Mouse (Mus musculus): ENCODE measurements around the gene Fads6.

The Fads6 gene

DNA sequence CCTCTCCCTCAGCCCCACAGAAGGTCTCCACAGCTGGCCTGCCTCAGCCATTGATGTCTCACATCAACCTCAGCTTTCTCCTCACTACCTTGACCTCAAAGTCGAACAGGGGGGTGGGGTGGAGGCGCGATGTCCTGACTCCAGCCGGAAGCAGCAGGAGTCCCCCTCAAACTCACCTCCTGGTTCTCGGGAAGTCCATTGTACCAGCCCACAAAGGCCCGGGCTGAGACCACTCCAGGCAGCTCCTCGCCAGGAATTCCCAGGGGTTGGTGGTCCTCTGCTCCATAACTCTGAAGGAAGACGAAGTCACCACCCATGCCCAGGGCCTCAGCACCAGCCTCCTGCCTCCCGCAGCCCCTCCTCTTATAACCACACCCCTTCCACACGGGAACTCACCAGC is 26.0 kb downstream of the Fads6 start:
- peaks cover 60% of the 10 kb centered on the region for H3K4me1 ChIP-seq (replicated peaks; ENCODE audit: low read depth, low read length)
- H3K36me3 ChIP-seq (ENCODE audit: insufficient read depth, low read length) = peaks cover 34% of the 10 kb centered on the region
- H3K9me3 ChIP-seq (ENCODE audit: low read length) = no peaks in the 10 kb centered on the region
- H3K4me3 ChIP-seq (replicated peaks; ENCODE audit: low read length) = no peak overlapping the region
- H3K27me3 ChIP-seq (ENCODE audit: insufficient read depth, low read length) = peaks cover 26% of the 10 kb centered on the region
- no peak for TF ChIP-seq CTCF (conservative IDR thresholded peaks at IDR 0.05; ENCODE audit: low read length)
- no peak for TF ChIP-seq NANOG (IDR thresholded peaks at IDR 0.05; ENCODE audit: borderline replicate concordance, low read length)
- TF ChIP-seq POU5F1 (IDR thresholded peaks at IDR 0.05; ENCODE audit: borderline replicate concordance, low read length) = no peak

DNA sequence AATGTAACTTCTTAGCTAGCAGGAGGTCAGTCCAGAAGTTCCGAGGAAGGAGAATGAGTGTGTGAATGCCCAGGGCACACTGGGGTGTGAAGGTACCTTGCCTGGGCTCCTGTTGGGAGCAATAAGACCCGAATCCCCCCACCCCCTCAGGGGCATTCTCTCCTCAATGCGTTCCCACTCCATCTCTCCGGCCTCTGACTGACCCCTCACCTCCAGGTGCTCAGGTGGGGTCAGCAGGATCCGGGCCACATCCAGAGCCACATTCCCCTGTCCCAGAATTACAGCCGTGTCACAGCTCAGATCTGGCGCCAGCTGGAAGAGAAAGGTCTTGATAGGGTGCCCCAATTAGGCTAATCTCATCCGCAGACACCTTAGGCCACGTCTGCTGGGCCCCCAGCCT is 26.4 kb downstream of the Fads6 start:
- Histone ChIP-seq H3K27me3 (ENCODE audit: insufficient read depth, low read length) (peaks cover 30% of the 10 kb centered on the region), H3K4me1 (replicated peaks; ENCODE audit: low read depth, low read length) (peaks cover 60% of the 10 kb centered on the region), H3K9me3 (ENCODE audit: low read length) (no peaks in the 10 kb centered on the region), H3K4me3 (replicated peaks; ENCODE audit: low read length) (no peak overlapping the region), H3K36me3 (ENCODE audit: insufficient read depth, low read length) (peaks cover 34% of the 10 kb centered on the region)
- TF ChIP-seq NANOG (IDR thresholded peaks at IDR 0.05; ENCODE audit: borderline replicate concordance, low read length) (no peak), CTCF (conservative IDR thresholded peaks at IDR 0.05; ENCODE audit: low read length) (no peak), POU5F1 (IDR thresholded peaks at IDR 0.05; ENCODE audit: borderline replicate concordance, low read length) (no peak)

DNA sequence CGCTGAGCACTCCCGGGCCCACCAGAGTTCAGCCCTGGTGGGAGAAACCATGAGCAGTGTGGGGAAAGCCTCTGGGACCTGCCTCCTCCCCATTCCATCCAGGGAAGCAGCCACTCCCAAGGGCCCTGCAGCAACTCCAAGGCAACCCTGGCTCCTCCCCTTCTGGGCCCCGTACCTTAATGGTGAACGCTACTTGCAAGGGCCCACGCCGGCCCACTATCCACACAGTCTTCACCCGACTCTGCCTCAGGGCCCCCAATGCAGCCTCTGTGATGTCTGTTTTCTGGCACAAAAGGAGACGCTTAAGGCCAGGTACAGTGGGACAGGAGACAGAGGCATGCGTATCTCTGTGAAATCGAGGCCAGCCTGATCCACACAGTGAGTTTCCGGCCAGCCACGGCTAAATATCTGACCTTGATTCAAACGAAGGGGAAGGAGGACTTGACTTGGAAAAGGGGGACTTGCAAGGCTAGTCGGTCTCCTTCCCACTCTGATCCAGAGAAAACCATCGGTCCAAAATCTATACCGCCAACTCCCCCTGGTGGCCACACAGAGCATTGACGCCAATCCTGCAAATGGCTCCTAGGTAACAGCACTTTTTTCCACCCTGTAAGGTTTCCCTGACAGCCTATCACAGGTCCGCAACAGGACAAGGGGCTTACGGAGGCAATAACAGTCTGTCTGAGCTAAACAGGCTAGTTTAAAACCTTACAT is 27.2 kb downstream of the Fads6 start:
- TF ChIP-seq CTCF (conservative IDR thresholded peaks at IDR 0.05; ENCODE audit: low read length) (peak; percentile 91), POU5F1 (IDR thresholded peaks at IDR 0.05; ENCODE audit: borderline replicate concordance, low read length) (no peak)
- no peaks in the 10 kb centered on the region for H3K9me3 ChIP-seq (ENCODE audit: low read length)
- peaks cover 34% of the 10 kb centered on the region for H3K36me3 ChIP-seq (ENCODE audit: insufficient read depth, low read length)
- peak overlapping the region; percentile 24; the same call in 1 of the 2 replicates for H3K4me3 ChIP-seq (replicated peaks; ENCODE audit: low read length)
- H3K27me3 ChIP-seq (ENCODE audit: insufficient read depth, low read length) = peaks cover 38% of the 10 kb centered on the region
- H3K4me1 ChIP-seq (replicated peaks; ENCODE audit: low read depth, low read length) = peaks cover 60% of the 10 kb centered on the region

DNA sequence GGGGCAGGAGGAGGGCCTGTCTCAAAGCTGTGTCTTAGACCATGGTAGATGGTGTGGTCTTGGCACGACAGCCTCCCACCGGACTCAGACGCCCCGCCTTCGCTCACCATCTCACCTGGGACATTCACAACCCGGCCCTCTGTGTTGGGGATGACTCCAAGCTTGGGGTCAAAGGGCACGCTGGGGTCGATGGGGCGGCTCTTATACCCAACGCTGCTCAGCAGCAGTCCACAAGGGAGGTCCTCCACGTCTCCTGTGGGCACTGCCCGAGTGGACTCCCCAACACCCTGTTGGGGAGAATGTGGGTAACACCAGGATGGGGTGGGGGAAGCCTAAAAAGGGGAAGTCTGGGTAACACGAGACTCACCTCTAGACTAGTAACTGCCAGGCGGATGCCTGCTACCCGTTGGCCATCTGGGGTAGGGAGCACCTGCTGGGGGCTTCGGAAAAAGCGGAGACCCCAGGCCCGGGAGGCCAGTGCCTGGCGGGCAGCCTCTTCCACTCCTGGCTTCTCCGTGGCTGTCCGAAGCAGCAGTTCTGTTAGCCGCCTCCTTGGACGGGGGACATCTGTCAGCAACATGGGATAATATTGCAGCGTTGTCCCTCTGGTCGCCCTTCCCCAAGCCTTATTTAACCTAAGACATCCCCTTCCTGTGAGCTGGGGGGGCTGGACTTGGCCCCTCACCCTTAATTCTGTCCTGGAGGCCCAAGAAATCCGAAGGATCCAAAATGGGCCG is 28.0 kb downstream of the Fads6 start:
- peaks cover 66% of the 10 kb centered on the region for H3K4me1 ChIP-seq (replicated peaks; ENCODE audit: low read depth, low read length)
- H3K27me3 ChIP-seq (ENCODE audit: insufficient read depth, low read length) = peaks cover 46% of the 10 kb centered on the region
- peak overlapping the region; percentile 57 for H3K4me3 ChIP-seq (replicated peaks; ENCODE audit: low read length)
- TF ChIP-seq POU5F1 (IDR thresholded peaks at IDR 0.05; ENCODE audit: borderline replicate concordance, low read length) (no peak), NANOG (IDR thresholded peaks at IDR 0.05; ENCODE audit: borderline replicate concordance, low read length) (no peak), CTCF (conservative IDR thresholded peaks at IDR 0.05; ENCODE audit: low read length) (no peak)
- H3K9me3 ChIP-seq (ENCODE audit: low read length) = no peaks in the 10 kb centered on the region
- H3K36me3 ChIP-seq (ENCODE audit: insufficient read depth, low read length) = peaks cover 31% of the 10 kb centered on the region

DNA sequence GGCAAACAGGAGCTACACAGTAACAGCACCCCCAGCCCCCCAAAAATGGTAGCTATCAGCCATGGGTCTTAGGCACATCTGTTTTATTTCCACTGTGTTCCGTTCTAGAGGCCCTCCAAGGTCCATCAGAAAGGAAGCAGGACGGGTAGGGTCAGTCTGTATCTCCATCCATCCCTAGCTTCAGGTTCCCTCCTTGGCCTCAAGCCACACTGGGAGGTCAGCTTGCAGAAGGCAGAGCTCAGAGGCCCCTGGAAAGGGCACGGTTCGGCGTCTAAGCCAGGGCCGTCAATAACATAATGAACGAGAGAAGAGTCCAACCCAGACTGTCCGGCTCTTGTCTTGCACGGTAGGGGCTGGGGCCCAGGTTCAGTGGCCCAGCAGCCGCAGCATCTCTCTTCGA is 29.5 kb downstream of the Fads6 start:
- H3K27me3 ChIP-seq (ENCODE audit: insufficient read depth, low read length) = peaks cover 60% of the 10 kb centered on the region

DNA sequence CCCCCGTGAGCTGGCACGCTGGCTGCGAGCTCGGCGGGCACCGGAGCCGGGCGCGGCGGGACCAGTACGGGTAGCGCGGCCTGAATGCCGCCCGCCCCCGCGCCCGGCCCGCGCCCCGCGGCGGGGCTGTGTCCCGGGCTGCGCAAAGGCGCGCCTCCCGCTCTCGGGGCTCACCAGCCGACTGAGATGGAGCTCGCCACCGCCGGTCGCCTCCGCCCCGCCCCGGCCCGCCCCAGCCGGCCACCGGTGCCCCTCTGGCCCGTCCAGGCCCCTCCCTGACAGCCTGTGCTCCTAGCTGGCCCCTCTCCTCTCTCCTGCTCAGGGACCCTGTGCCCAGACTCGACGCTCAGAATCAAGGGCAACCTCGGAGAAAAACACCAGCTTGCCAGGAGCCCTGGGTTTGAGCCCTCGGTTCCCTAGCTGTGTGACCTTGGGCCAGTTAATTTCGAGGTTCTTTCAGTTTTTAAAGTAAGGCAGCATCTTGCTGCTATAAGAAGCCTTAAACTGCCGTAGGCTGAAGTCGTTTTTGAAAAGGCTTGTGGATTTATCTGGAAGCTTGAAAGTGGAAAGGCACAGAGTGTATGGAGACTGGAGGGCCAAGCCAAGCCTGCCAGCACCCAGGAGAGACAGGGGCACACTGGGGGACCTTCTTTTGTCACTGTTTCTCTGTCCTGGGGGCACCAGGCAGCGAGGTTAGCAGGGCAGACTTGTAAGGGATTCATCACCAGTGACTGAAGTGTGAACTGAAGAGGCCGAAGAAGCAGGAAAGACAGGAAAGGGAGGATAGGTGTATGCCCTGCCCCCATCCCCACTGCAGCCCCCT is 30.2 kb downstream of the Fads6 start, which contains the start of gene Grin2c:
TSS of gene Grin2c (minus strand) at position 183 of the 823 bp plus-strand sequence.
- Histone ChIP-seq H3K4me3 (replicated peaks; ENCODE audit: low read length) (peak within 1 kb of the TSS; percentile 75), H3K27me3 (ENCODE audit: insufficient read depth, low read length) (peaks cover 67% of the 10 kb centered on the region), H3K9me3 (ENCODE audit: low read length) (no peaks in the 10 kb centered on the region), H3K4me1 (replicated peaks; ENCODE audit: low read depth, low read length) (peaks cover 69% of the 10 kb centered on the region), H3K36me3 (ENCODE audit: insufficient read depth, low read length) (peaks cover 28% of the 10 kb centered on the region)
- no peak for TF ChIP-seq POU5F1 (IDR thresholded peaks at IDR 0.05; ENCODE audit: borderline replicate concordance, low read length)
- TF ChIP-seq CTCF (conservative IDR thresholded peaks at IDR 0.05; ENCODE audit: low read length) = no peak
- no peak for TF ChIP-seq NANOG (IDR thresholded peaks at IDR 0.05; ENCODE audit: borderline replicate concordance, low read length)

More for the DNA sequence above, 29.5 kb downstream of the Fads6 start:
- no peak for TF ChIP-seq POU5F1 (IDR thresholded peaks at IDR 0.05; ENCODE audit: borderline replicate concordance, low read length)
- no peak for TF ChIP-seq NANOG (IDR thresholded peaks at IDR 0.05; ENCODE audit: borderline replicate concordance, low read length)
- TF ChIP-seq CTCF (conservative IDR thresholded peaks at IDR 0.05; ENCODE audit: low read length) = no peak
- Histone ChIP-seq H3K36me3 (ENCODE audit: insufficient read depth, low read length) (peaks cover 31% of the 10 kb centered on the region), H3K4me1 (replicated peaks; ENCODE audit: low read depth, low read length) (peaks cover 64% of the 10 kb centered on the region), H3K9me3 (ENCODE audit: low read length) (no peaks in the 10 kb centered on the region), H3K4me3 (replicated peaks; ENCODE audit: low read length) (no peak overlapping the region)

DNA sequence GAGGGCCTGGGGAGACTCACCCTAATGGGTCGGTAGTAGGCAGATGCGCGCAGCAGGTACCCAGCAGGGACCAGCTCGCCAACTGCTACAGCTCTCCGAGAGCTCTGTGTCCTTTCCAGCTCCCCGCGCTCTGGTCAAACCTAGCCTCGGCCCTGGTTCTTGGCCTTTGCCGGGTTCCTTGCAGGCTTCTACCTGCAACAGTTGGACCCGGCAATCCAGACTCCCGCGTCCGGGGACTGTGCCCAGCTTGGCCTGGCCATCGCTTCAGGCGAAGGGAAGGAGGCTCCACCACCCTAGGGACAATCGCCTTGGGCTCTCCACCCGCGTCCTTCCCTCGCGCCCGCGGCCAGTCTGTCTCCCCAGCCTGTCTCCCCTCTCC is 31.1 kb downstream of the Fads6 start:
- Histone ChIP-seq H3K4me1 (replicated peaks; ENCODE audit: low read depth, low read length) (peaks cover 66% of the 10 kb centered on the region), H3K4me3 (replicated peaks; ENCODE audit: low read length) (peak overlapping the region; percentile 75), H3K27me3 (ENCODE audit: insufficient read depth, low read length) (peaks cover 76% of the 10 kb centered on the region), H3K9me3 (ENCODE audit: low read length) (no peaks in the 10 kb centered on the region), H3K36me3 (ENCODE audit: insufficient read depth, low read length) (peaks cover 21% of the 10 kb centered on the region)
- TF ChIP-seq NANOG (IDR thresholded peaks at IDR 0.05; ENCODE audit: borderline replicate concordance, low read length) = no peak
- no peak for TF ChIP-seq CTCF (conservative IDR thresholded peaks at IDR 0.05; ENCODE audit: low read length)
- TF ChIP-seq POU5F1 (IDR thresholded peaks at IDR 0.05; ENCODE audit: borderline replicate concordance, low read length) = no peak

Measured in E14TG2a.4 (cell line).